ENCODE assay signal across 22 mouse cellular contexts in the genomic region with DNA sequence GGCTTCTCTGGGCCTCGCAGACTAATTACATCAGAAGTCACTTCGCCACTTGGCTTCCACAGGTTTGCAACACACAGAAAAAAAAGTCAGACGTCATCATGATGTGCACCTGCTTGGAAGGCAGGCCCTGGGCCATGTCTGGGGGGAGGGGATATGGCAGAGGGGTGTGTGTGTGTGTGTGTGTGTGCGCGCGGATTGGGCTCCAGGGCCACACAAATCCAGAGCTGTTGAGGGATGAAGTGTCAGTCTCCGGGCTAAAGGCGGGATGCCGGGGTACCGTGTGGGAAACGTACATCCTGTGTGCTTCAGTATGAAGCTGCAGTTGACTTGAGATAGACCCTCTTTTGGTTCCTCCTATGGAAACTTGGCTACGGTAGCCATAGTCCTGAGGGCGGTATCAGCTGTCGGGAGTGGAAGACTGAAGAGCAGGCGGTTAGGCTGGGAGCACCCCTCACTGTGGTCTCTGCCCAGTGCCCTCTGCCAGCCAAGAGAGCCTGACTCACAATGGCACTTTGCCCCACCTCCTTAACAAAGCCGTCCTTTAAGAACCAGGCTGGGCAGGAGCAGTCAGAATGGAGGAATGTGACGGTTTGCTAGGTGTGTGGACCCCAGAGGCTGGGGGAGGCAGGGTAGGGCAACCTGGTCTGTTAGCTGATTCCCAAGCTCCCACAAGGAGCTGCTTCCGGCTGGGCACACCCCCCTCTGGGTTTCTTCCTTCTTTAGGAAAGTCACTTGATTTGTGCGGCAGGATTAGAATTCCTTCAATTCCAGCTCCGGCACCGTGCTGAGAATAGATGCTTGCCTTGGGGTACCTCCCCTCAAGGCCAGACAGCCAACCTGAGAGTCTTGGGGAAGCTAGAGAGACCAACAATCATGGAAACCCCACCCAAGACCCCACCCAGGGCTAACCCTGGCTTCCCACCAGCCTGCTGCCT. TPM values are rescaled to one million over a fixed set of nuclear protein-coding genes. Genes with fewer than 3 reads are reported as not detected.
DNase-seq lines count a peak whose midpoint lies in the region; ATAC-seq lines count a peak whose summit lies in the region.
"Had no signal": no experiment of that assay in that cellular context is flagged by ENCODE, and none has a peak within 500 bp of the region (broad histone marks: within the 10 kb centered on the region; RNA-seq: fewer than 3 reads in every experiment).

No protein-coding gene starts in this region.

- H3K27ac ChIP-seq in embryonic facial prominence, embryonic 13.5 days, result peak overlapping the region; percentile 22; the same call in 1 of the 2 replicates
- H3K27ac ChIP-seq in embryonic facial prominence, embryonic 10.5 days (replicated peaks), result no peak overlapping the region
- peak overlapping the region; percentile 50 for H3K27ac ChIP-seq in ES-E14 (ENCODE audit: insufficient read depth, low read depth, low read length, poor library complexity, severe bottlenecking)
- H3K27ac ChIP-seq in embryonic facial prominence, embryonic 14.5 days (replicated peaks; ENCODE audit: low read depth, low read length), result no peak overlapping the region
- H3K27ac ChIP-seq: forebrain, embryonic 13.5 days; macrophage; neural tube, embryonic 15.5 days had no signal

- H3K4me2 ChIP-seq in embryonic facial prominence, embryonic 13.5 days, result no peak overlapping the region
- no peak overlapping the region for H3K4me2 ChIP-seq in embryonic facial prominence, embryonic 14.5 days (ENCODE audit: low read depth, low read length)
- H3K4me2 ChIP-seq: forebrain, embryonic 13.5 days; heart, embryonic 11.5 days; midbrain, embryonic 11.5 days; neural tube, embryonic 15.5 days had no signal

- no peak overlapping the region for H3K9ac ChIP-seq in embryonic facial prominence, embryonic 13.5 days
- peak overlapping the region; percentile 4; the same call in 1 of the 2 replicates for H3K9ac ChIP-seq in ES-E14 (ENCODE audit: insufficient read depth, low read depth, low read length, poor library complexity, severe bottlenecking)
- no peak overlapping the region for H3K9ac ChIP-seq in embryonic facial prominence, embryonic 14.5 days (ENCODE audit: low read depth, low read length)
- H3K9ac ChIP-seq: forebrain, embryonic 13.5 days; liver, postnatal 0 days; neural tube, embryonic 15.5 days had no signal

- in situ Hi-C loops in ES-E14 (cut with MboI; ENCODE audit: low sequenced_read_pairs in 2 of 2, unreplicated experiment in 2 of 2), result no loop called here

- no peak for DNase-seq in embryonic facial prominence, embryonic 10.5 days (ENCODE audit: low spot score)
- DNase-seq in left cerebral cortex, postnatal 4 days, result peak; percentile 45
- DNase-seq in left cerebral cortex, postnatal 25 days (ENCODE audit: low spot score in 2 of 2), result no peak
- DNase-seq in ES-E14 (ENCODE audit: low read depth, low spot score), result peak; percentile 47
- DNase-seq in embryonic facial prominence, embryonic 14.5 days (ENCODE audit: low spot score), result peak; percentile 22
- no peak for DNase-seq in testis, postnatal 10 days (ENCODE audit: low spot score)
- DNase-seq: adrenal gland, postnatal 14 days; kidney, adult 9 months; kidney, postnatal 36 days; liver, postnatal 0 days; thymus, adult 18-20 months had no signal

- H3K36me3 ChIP-seq in embryonic facial prominence, embryonic 13.5 days, result no peaks in the 10 kb centered on the region
- no peaks in the 10 kb centered on the region for H3K36me3 ChIP-seq in embryonic facial prominence, embryonic 10.5 days (replicated peaks)
- H3K36me3 ChIP-seq in ES-E14 (ENCODE audit: control insufficient read depth, insufficient read depth, low read length, poor library complexity, severe bottlenecking), result no peaks in the 10 kb centered on the region
- no peaks in the 10 kb centered on the region for H3K36me3 ChIP-seq in embryonic facial prominence, embryonic 14.5 days (ENCODE audit: control insufficient read depth, insufficient read depth, low read length)
- H3K36me3 ChIP-seq: neural tube, embryonic 15.5 days had no signal

- intact Hi-C loops in left cerebral cortex, postnatal 4 days (cut with DNase I), result no loop called here
- intact Hi-C loops in left cerebral cortex, postnatal 25 days (cut with DNase I), result no loop called here

- WGBS in embryonic facial prominence, embryonic 13.5 days, result 66% methylated on average over 21 of the region's 21 CpGs
- 76% methylated on average over 21 of the region's 21 CpGs for WGBS in embryonic facial prominence, embryonic 10.5 days
- WGBS in embryonic facial prominence, embryonic 14.5 days, result 74% methylated on average over 21 of the region's 21 CpGs

- H3K4me3 ChIP-seq in embryonic facial prominence, embryonic 13.5 days, result no peak overlapping the region
- H3K4me3 ChIP-seq in embryonic facial prominence, embryonic 10.5 days, result no peak overlapping the region
- H3K4me3 ChIP-seq in ES-E14 (ENCODE audit: insufficient read depth in 1 of 2, low read depth in 1 of 2, low read length in 2 of 2, poor library complexity in 1 of 2, severe bottlenecking in 1 of 2), result peak overlapping the region in 1 of 2 experiments; percentile 14; a peak in 2 of 4 replicates
- no peak overlapping the region for H3K4me3 ChIP-seq in embryonic facial prominence, embryonic 14.5 days (ENCODE audit: low read depth, low read length)
- H3K4me3 ChIP-seq: forebrain, embryonic 13.5 days; neural tube, embryonic 15.5 days had no signal

- peaks cover 32% of the 10 kb centered on the region for H3K4me1 ChIP-seq in embryonic facial prominence, embryonic 13.5 days
- peaks cover 39% of the 10 kb centered on the region for H3K4me1 ChIP-seq in embryonic facial prominence, embryonic 10.5 days
- H3K4me1 ChIP-seq in ES-E14 (ENCODE audit: control insufficient read depth in 2 of 2, insufficient read depth in 2 of 2, low read length in 2 of 2, poor library complexity in 1 of 2), result peaks cover 7 to 35% of the 10 kb centered on the region in 2 experiments; a peak in 3 of 4 replicates
- peaks cover 13% of the 10 kb centered on the region for H3K4me1 ChIP-seq in embryonic facial prominence, embryonic 14.5 days (ENCODE audit: control insufficient read depth, insufficient read depth, low read length)

- no peak for ATAC-seq in embryonic facial prominence, embryonic 13.5 days (ENCODE audit: insufficient number of reproducible peaks, insufficient read depth, low FRiP score, low TSS enrichment, low read depth)
- ATAC-seq in embryonic facial prominence, embryonic 14.5 days (ENCODE audit: low read depth), result no peak
- no peak for ATAC-seq in erythroid progenitor cell, adult 5-6 weeks (replicated peaks; ENCODE audit: low FRiP score, poor library complexity, severe bottlenecking)
- ATAC-seq: forebrain, embryonic 13.5 days; liver, postnatal 0 days had no signal

- H3K27me3 ChIP-seq in embryonic facial prominence, embryonic 13.5 days, result peaks cover 22% of the 10 kb centered on the region
- peaks cover 79% of the 10 kb centered on the region for H3K27me3 ChIP-seq in embryonic facial prominence, embryonic 10.5 days (replicated peaks; ENCODE audit: low read depth, poor library complexity, severe bottlenecking)
- peaks cover 13% of the 10 kb centered on the region; the same call in 1 of the 2 replicates for H3K27me3 ChIP-seq in embryonic facial prominence, embryonic 14.5 days (replicated peaks; ENCODE audit: control insufficient read depth, insufficient read depth, low read length)

- no peaks in the 10 kb centered on the region for H3K9me3 ChIP-seq in embryonic facial prominence, embryonic 13.5 days
- H3K9me3 ChIP-seq in embryonic facial prominence, embryonic 10.5 days, result peaks cover 3% of the 10 kb centered on the region; the same call in 1 of the 2 replicates
- H3K9me3 ChIP-seq in ES-E14 (ENCODE audit: control insufficient read depth, insufficient read depth, low read depth, low read length), result no peaks in the 10 kb centered on the region
- H3K9me3 ChIP-seq in embryonic facial prominence, embryonic 14.5 days (ENCODE audit: control insufficient read depth, low read length), result no peaks in the 10 kb centered on the region
- H3K9me3 ChIP-seq: forebrain, embryonic 13.5 days; neural tube, embryonic 15.5 days had no signal

RNA-seq across cellular contexts. Expression of a gene that starts 15.7 kb away (rescaled TPM):
- 14.8 and 15.9 TPM in 2 replicates for polyA plus RNA-seq in embryonic facial prominence, embryonic 13.5 days (2015; fragmentation: Nextera tagmentation; extraction: Ambion mirVana)
- 2.9 and 3.8 TPM in 2 replicates for polyA plus RNA-seq in embryonic facial prominence, embryonic 10.5 days (2016; fragmentation: Nextera tagmentation; extraction: Ambion mirVana)
- 10 to 100 TPM in 1 of 2 experiments, 1 to 10 TPM in 1; 6.2 to 10.3 TPM for total RNA-seq in left cerebral cortex, postnatal 4 days (2021)
- 1 to 10 TPM; 8.6 TPM for total RNA-seq in left cerebral cortex, postnatal 25 days (2021)
- total RNA-seq in ES-E14 (2012; rRNA removed), result 21.8 and 24.7 TPM in 2 replicates
- polyA plus RNA-seq in embryonic facial prominence, embryonic 14.5 days (2014; fragmentation: Nextera tagmentation; extraction: Ambion mirVana), result 6.9 and 7.4 TPM in 2 replicates
- total RNA-seq in erythroid progenitor cell, adult 5-6 weeks (2015; ENCODE audit: low replicate concordance), result not detected in 2 replicates
- not detected in 2 replicates for total RNA-seq in erythroid progenitor cell, adult 5-6 weeks (2017; ENCODE audit: low replicate concordance)
- total RNA-seq: hematopoietic stem cell, adult 5-6 weeks had no signal

RNA-seq across cellular contexts. Expression of a gene that starts 36.2 kb away (rescaled TPM):
- 5.9 and 6.7 TPM in 2 replicates for polyA plus RNA-seq in embryonic facial prominence, embryonic 13.5 days (2015; fragmentation: Nextera tagmentation; extraction: Ambion mirVana)
- 3.7 and 4.2 TPM in 2 replicates for polyA plus RNA-seq in embryonic facial prominence, embryonic 10.5 days (2016; fragmentation: Nextera tagmentation; extraction: Ambion mirVana)
- 1 to 10 TPM in 1 of 2 experiments, under 1 TPM in 1; 0.66 to 1.6 TPM for total RNA-seq in left cerebral cortex, postnatal 4 days (2021)
- total RNA-seq in left cerebral cortex, postnatal 25 days (2021), result under 1 TPM in 1 of 2 experiments, not detected in 1; 0.62 TPM
- 0.49 TPM in 1 of 2 replicates, not detected in the other for total RNA-seq in ES-E14 (2012; rRNA removed)
- 2.7 and 3.3 TPM in 2 replicates for polyA plus RNA-seq in embryonic facial prominence, embryonic 14.5 days (2014; fragmentation: Nextera tagmentation; extraction: Ambion mirVana)
- total RNA-seq in erythroid progenitor cell, adult 5-6 weeks (2015; ENCODE audit: low replicate concordance), result not detected in 2 replicates
- total RNA-seq in erythroid progenitor cell, adult 5-6 weeks (2017; ENCODE audit: low replicate concordance), result not detected in 2 replicates
- total RNA-seq: adrenal gland, postnatal 14 days; common myeloid progenitor, adult 5-6 weeks; gastrocnemius, postnatal 4 days; hematopoietic stem cell, adult 5-6 weeks had no signal
- polyA plus RNA-seq: macrophage; small intestine, adult 2 months had no signal

RNA-seq across cellular contexts. Expression of a gene that starts 36.3 kb away (rescaled TPM):
- 1,017 and 1,050 TPM in 2 replicates for polyA plus RNA-seq in embryonic facial prominence, embryonic 13.5 days (2015; fragmentation: Nextera tagmentation; extraction: Ambion mirVana)
- 874 and 883 TPM in 2 replicates for polyA plus RNA-seq in embryonic facial prominence, embryonic 10.5 days (2016; fragmentation: Nextera tagmentation; extraction: Ambion mirVana)
- total RNA-seq in left cerebral cortex, postnatal 4 days (2021), result 100 to 1,000 TPM; 723 to 731 TPM
- total RNA-seq in left cerebral cortex, postnatal 25 days (2021), result 1,000 to 10,000 TPM; 1,169 to 1,197 TPM
- 1,965 and 2,746 TPM in 2 replicates for total RNA-seq in ES-E14 (2012; rRNA removed)
- polyA plus RNA-seq in embryonic facial prominence, embryonic 14.5 days (2014; fragmentation: Nextera tagmentation; extraction: Ambion mirVana), result 977 and 1,053 TPM in 2 replicates
- total RNA-seq in erythroid progenitor cell, adult 5-6 weeks (2015; ENCODE audit: low replicate concordance), result 389 and 392 TPM in 2 replicates
- total RNA-seq in erythroid progenitor cell, adult 5-6 weeks (2017; ENCODE audit: low replicate concordance), result 156 and 224 TPM in 2 replicates

RNA-seq across cellular contexts. Expression of a gene that starts 36.7 kb away (rescaled TPM):
- 230 and 254 TPM in 2 replicates for polyA plus RNA-seq in embryonic facial prominence, embryonic 13.5 days (2015; fragmentation: Nextera tagmentation; extraction: Ambion mirVana)
- 388 and 400 TPM in 2 replicates for polyA plus RNA-seq in embryonic facial prominence, embryonic 10.5 days (2016; fragmentation: Nextera tagmentation; extraction: Ambion mirVana)
- total RNA-seq in left cerebral cortex, postnatal 4 days (2021), result 10 to 100 TPM; 68.7 to 69.7 TPM
- total RNA-seq in left cerebral cortex, postnatal 25 days (2021), result 10 to 100 TPM; 65.2 to 67.0 TPM
- total RNA-seq in ES-E14 (2012; rRNA removed), result 328 and 332 TPM in 2 replicates
- polyA plus RNA-seq in embryonic facial prominence, embryonic 14.5 days (2014; fragmentation: Nextera tagmentation; extraction: Ambion mirVana), result 221 and 243 TPM in 2 replicates
- total RNA-seq in erythroid progenitor cell, adult 5-6 weeks (2015; ENCODE audit: low replicate concordance), result 34.4 and 49.0 TPM in 2 replicates
- total RNA-seq in erythroid progenitor cell, adult 5-6 weeks (2017; ENCODE audit: low replicate concordance), result 11.4 and 48.0 TPM in 2 replicates

RNA-seq across cellular contexts. Expression of a gene that starts 42.6 kb away (rescaled TPM):
- 98.6 and 111 TPM in 2 replicates for polyA plus RNA-seq in embryonic facial prominence, embryonic 13.5 days (2015; fragmentation: Nextera tagmentation; extraction: Ambion mirVana)
- 156 TPM in 2 replicates for polyA plus RNA-seq in embryonic facial prominence, embryonic 10.5 days (2016; fragmentation: Nextera tagmentation; extraction: Ambion mirVana)
- 1 to 10 TPM; 4.8 to 5.7 TPM for total RNA-seq in left cerebral cortex, postnatal 4 days (2021)
- total RNA-seq in left cerebral cortex, postnatal 25 days (2021), result 1 to 10 TPM; 1.6 to 1.8 TPM
- total RNA-seq in ES-E14 (2012; rRNA removed), result 47.0 and 56.2 TPM in 2 replicates
- 82.7 and 94.0 TPM in 2 replicates for polyA plus RNA-seq in embryonic facial prominence, embryonic 14.5 days (2014; fragmentation: Nextera tagmentation; extraction: Ambion mirVana)
- total RNA-seq in erythroid progenitor cell, adult 5-6 weeks (2015; ENCODE audit: low replicate concordance), result 5.8 and 31.4 TPM in 2 replicates
- total RNA-seq in erythroid progenitor cell, adult 5-6 weeks (2017; ENCODE audit: low replicate concordance), result 11.9 and 21.3 TPM in 2 replicates

Comparison
In these comparisons a context has a peak if more than half of its experiments do, and no peak if none do; other contexts are left out.
1. H3K27ac ChIP-seq: peak in embryonic facial prominence, embryonic 13.5 days (single experiment) and ES-E14 (single experiment); none in embryonic facial prominence, embryonic 10.5 days (single experiment) and embryonic facial prominence, embryonic 14.5 days (single experiment).
2. DNase-seq: peak in left cerebral cortex, postnatal 4 days (single experiment), ES-E14 (single experiment) and embryonic facial prominence, embryonic 14.5 days (single experiment); none in embryonic facial prominence, embryonic 10.5 days (single experiment), left cerebral cortex, postnatal 25 days (0 of 2) and testis, postnatal 10 days (single experiment).
3. RNA of a gene that starts 15.7 kb away (total RNA-seq): 21.8 to 24.7 TPM in ES-E14, 6.2 to 10.3 TPM in left cerebral cortex, postnatal 4 days and 8.6 TPM in left cerebral cortex, postnatal 25 days; not detected in erythroid progenitor cell, adult 5-6 weeks; every median in the first group is over 4 times any median in the second.